Mouse (Mus musculus) layer of hippocampus, adult 8-10 months (tissue): ENCODE measurements around the gene Syn3. TPM values are rescaled to one million over a fixed set of nuclear protein-coding genes. Genes with fewer than 3 reads are reported as not detected.

ENCODE experiments used
- DNase-seq, 2 experiments: peaks; one replicate each; pipeline ENCODE4 v3.0.0; 2022; ENCODE audit warnings: low spot score in 2 of 2
- total RNA-seq, 4 experiments: library from RNA; stranded (reverse); gene quantifications; 2 replicates each; pipeline ENCODE4 v1.2.4; 2022

Gene Syn3
- total RNA-seq, 4 experiments from 2014 or later: 18.9 to 21.7 (median 19.6) TPM

DNA sequence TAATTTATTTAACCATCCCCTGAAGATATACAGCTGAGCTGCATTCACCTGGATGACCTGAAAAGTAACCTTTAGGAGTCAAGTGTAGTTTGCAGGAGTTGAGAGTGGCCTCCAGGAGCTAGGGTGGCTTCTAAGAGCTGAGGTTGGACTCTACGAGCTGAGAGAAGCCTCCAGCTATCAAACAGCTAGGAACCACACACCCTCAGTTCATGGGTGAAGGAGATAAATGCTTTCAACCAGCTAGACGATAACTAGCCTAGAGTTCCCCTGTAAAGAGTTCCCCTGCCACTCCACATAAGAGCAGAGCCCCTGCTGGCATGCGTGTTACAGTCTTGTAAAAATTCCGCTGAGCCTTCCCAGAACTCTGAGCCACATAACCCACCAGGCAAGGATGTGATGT is 129.3 kb downstream of the Syn3 start:
- no peak for DNase-seq

GRCm38 (mm10) chr10:86368811-86369210 is 129.9 kb downstream of the Syn3 start:
- DNase-seq: no peak

DNA sequence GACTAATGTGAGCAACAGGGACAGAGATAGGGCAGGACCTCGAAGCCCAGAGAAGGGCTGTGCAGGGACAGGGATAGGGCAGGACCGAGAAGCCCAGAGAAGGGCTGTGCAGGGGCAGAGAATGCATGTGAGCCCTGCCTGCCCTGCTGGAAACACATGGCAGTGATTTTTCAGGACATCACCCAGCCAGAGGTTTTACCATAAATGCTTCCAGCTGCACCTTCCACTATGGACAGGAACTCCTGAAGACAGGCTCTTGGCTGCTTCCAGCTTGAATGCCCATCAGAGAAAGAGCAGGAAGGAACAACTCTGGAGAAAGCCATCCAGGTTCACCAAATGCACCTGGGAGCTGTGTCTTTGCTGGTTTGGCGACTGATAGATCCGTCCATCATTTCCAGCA is 131.3 kb downstream of the Syn3 start:
- no peak for DNase-seq

DNA sequence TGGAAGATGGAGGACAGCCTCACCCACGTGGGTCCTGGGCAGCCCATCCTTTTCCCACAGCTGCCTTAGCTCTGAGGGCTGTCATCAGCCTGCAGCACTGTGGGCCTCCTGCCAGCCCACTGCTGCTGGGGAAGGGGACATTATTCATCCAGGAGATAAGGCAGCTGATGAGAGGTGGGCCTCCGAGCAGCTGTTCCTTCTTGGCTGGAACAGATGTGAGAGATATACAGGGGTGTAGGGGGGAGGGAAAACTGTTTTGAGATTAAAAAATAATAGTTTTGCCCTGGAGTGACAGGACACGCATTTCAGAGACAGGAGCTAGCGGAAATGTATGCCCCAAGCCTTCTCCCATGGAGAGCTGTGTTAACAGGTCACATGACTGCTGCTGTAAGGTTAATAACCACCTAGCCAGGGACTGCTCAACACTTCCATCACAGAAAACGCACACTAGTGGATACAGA is 133.0 kb downstream of the Syn3 start:
- DNase-seq: no peak

- no peak for DNase-seq
Measured at GRCm38 (mm10) chr10:86363669-86364309, 134.9 kb downstream of the Syn3 start.

GRCm38 (mm10) chr10:86359699-86360098 is 139.0 kb downstream of the Syn3 start:
- peak; percentile 41 to 42 for DNase-seq

DNA sequence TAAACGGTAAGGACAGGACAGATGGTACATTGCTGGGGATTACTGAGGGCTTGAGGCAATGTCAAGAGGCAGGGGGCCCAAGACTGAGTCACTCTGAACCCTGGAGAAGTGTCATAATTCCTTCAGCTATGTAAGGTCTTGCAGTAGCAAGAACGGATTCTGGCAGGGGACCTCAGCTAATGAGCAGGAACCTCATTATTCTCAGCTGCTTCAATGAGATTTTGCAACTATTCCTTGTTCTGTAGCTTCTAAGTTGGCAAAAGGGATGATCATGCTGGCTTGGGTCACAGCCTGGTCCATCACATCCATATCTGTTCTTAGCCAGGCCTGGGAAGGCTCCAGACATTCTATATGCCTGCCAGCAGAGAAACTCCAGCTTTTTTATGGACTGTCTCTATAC is 139.5 kb downstream of the Syn3 start:
- no peak for DNase-seq

DNA sequence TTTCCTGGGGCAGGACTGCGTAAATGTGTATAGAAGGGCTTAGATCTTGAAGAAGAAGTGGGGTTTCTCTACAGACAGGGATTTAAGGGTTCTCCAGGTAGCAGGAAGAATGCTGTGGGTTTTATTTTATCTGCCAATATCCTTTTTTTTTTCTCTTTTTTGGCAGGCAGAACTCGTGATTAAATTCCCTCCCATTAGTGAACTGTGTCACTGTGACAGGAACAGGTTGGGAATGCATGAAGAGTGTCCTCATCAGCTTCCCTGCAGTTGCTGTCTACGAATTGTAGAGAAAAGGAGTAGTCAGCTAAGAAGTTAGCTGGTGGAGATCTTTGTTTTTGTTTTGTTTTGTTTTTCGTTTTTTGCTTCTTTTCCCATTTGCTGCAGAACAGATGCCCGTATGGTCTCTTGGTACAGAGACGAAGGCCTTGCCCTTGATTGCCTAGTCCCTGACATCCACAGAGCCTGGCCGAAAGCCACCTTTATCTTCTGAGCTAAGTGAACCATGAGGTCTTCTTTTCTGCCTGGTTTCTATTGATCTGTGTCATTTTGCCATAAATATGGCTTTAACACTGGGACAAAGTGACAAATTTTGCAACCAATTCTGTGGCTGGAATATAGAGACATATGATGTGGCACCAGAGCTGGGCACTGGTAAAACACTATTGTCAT is 140.3 kb downstream of the Syn3 start:
- no peak for DNase-seq

DNA sequence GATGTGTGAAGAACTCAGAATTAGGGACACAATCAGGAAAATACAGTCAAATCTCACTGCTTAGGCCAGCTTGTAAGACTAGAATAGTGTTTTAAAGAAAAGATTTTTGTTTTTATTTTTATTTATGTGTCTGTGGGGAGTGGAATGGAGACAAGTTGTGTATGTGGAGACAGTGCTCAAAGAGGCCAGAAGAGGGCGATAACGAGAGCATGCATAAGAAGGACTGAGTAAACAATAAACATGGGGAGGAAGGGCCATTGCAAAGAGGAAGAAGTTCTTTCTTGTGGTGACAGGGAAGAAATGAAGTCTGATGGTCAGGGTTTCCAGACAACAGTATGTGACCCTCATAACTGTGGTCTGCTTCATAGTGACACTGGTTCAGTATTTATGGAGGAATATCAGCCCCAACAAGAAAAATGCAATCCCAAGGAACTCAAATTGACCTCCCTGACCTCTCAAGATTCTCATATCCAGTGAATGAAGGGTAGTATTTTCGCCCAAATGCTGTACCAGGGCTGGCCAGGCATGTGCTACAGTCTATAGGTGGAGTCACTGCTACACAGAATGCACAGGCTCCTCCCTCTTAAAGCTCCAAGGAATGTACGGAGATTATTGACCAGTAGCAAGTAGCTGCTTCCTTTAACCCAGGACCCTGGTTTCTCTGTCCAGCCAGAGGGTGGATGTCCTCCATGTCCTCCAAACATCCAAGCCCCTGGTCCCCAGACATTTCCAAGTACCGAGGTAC is 141.7 kb downstream of the Syn3 start:
- peak in 1 of 2 experiments; percentile 36 for DNase-seq

- DNase-seq: no peak
Measured at GRCm38 (mm10) chr10:86352521-86352920, 146.2 kb downstream of the Syn3 start.

- no peak for DNase-seq
Measured at GRCm38 (mm10) chr10:86351287-86351686, 147.4 kb downstream of the Syn3 start.

DNA sequence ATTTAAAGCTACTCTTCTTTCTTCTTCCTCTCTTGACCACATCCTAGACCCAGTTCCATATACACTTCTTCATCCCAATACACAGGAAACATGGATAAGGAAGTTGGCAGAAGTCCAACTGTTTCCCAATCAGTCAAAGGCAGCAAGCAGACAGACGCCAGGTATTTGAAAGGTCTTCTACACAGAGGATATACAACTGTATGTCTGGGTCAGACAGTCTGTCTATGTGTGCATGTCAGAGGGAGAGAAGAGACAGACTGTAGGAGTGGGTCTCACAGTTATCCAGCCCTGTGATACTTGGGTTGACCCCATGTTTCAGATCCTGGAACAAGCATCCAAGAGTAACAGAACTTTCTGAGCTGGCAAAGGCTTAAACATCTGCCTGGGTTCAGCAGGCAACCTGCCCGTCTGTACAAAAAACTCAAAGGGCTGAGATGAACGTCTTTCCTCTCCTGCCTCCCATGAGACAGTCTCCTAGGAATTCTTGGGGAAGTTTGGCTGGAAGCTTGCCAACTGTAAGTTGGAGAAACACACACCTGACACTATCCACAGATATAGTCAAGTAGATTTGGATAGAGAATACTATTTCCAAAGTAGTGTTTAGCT is 152.4 kb downstream of the Syn3 start:
- DNase-seq: no peak

GRCm38 (mm10) chr10:86345645-86346044 is 153.1 kb downstream of the Syn3 start:
- no peak for DNase-seq

DNA sequence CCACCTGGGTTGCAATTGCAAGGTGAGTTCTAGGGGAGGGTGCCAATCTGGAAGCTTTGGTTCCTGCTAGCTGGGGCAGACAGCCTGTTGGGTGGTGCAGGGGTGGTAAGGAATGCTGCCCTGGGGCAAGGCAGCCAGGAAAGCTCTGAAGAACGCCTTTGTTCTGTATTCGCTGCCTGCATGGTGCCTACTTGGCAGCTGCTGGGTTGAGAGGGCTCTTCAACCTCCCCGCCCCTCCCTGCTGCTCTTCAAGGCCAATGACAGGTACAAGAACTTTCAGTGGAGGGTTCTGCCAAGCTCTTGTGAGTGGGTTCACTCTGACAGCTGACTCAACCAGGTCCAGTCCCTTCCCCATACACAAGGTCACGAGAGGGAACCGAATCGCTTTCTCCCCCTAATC is 154.0 kb downstream of the Syn3 start:
- no peak for DNase-seq

DNA sequence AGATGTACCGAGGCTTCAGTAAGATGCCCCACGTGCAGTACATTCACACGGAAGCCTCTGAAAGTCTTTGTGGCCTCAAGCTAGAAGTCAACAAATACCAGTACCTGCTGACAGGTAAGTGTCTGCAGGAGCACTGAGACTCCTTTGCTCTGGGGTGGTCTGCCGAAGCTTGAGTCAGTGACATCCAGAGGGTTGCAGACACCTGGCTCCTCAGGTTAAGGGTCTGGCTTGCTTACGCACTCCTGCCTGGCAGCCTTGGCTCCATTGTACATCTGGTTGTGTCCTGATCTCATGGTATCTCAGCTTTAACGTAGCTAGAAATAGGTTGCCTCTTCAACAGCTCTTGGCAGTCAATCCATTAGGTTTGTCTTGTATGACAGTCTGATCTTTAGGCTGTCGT is 154.8 kb downstream of the Syn3 start:
- DNase-seq: no peak

DNA sequence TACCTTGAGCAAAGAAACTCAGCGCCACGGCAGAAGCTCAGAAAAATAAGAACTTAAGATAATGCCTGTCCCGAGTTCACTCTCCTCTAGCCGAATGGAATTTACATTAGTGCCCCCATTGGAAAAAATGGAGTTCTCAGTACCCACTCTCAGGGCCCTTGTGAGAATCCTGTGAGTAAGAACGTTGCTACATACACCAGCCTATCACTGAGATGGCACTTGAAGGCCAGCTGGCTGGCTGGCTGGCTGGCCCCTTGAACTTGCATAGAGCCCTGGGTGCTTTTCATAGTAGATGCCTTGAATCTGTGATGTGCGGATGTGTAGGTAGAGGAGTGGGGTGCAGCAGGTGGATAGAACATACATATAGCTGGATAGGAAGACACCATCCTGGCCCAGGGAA is 155.3 kb downstream of the Syn3 start:
- no peak for DNase-seq

DNA sequence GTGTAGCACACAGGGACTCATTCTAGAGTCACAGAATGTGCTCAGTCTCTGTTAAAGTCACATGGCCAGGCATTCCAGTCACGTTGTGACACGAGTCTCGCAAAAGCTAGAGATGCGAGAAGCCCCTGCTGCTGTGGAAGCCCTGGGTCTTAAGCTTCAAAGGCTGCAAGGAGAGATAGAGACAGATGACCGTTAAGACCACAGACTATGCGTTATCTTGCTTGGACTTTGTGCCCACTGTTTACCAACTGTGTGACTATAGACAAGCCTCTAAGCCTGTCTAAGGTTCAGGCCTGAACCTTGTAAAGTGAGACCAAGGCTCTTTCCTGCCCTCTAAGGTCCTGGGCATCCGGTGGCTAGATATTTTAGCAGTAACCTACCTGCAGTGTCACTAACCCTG is 156.0 kb downstream of the Syn3 start:
- no peak for DNase-seq

DNA sequence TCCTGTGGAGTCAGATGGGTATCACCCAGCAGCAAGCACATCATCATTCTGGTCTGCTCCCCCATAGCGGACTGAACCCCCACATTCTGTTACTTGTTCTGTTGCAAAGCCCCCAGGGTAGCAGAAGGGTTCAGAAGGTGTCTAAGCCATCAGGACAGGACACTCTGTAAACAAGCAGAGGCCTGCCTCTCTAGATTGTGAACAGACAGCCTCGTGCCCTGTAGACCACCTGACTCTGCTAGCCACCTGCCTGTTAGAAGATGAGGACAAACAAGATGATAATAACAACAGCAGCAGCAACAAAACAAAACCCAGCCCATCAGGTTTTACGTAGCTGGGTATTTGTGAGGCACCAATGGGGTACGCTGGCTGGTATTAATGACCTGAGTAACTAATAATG is 156.5 kb downstream of the Syn3 start:
- no peak for DNase-seq

DNA sequence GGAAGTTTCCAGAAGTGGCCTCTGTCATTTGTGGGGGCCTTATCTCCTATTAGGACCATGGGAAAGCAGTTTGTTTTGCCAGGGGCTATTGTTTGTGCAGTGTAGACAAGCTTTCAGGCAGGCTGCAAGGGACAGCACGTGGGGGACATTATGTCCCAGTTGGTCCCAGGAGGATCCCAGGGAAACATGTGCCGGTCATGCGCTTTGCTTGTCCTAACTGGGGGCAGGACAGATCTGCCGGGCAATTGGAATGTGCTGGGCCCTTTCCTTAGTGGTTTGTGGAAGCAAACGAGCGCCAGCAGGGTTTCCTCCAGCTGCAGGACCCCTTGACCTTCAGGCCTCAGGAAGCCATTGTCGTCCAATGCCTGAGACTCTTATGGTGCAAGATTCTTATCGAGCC is 157.1 kb downstream of the Syn3 start:
- DNase-seq: no peak

GRCm38 (mm10) chr10:86340991-86341527 is 157.6 kb downstream of the Syn3 start:
- DNase-seq: no peak

- DNase-seq: no peak
Measured at GRCm38 (mm10) chr10:86340421-86340820, 158.3 kb downstream of the Syn3 start.
